Mouse (Mus musculus): ENCODE measurements around the gene Hfe2.

- TF ChIP-seq CTCF (IDR thresholded peaks at IDR 0.05; ENCODE audit: low read depth, low read length) (no peak), POLR2A (IDR thresholded peaks at IDR 0.05; ENCODE audit: extremely low read depth, insufficient read depth, low read length) (no peak)
These were observed 45.7 kb upstream of the Hfe2 start for GRCm38 (mm10) chr3:96479249-96479648.

Data from liver, adult 2 months (tissue).